Mouse (Mus musculus) embryo, embryonic 10 days (tissue): ENCODE data around the gene Cd34.

Experiments
- DNase-seq: peaks from one replicate; pipeline ENCODE4 v3.0.0-alpha.2; 2015; ENCODE audit warnings: low spot score

Gene Cd34

DNA sequence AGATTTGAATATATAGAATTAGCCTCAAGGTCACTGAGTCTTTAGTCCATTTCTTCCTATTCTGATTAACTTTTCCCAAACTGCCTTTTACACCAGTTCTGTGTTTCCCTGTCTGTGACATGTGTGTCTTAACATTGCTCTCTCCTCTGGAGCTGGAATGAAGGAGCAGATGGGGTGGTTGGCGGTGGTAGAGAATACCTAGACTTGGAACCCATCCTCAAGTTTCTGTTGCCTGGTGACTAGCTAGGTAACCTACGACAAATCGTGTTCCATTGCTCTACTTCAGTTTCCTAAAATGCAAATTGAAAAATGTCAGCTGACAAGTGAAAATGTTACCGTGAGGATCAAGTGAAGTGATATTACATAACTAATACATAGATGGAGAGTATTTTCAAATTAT, 33.4 kb downstream of the Cd34 start:
- no peak for DNase-seq

DNA sequence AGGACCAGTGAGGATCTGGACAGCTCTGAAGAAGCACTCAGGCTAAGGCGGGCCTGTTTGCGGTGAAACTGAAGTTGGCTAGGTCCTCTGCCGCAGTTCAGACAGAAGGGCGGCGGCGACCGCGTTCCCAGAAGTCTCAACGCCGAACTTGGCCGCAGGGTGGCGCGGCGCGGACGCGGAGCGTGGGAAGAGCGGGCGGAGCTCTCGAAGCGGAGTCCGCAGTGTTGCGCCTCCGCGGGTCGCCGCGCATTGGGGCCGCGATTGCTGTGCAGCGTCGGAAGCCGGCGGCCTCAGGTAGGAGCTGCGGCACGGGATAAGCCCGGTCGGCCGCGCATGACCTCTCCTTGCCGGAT, 37.5 kb downstream of the Cd34 start:
- peak; percentile 94 for DNase-seq

DNA sequence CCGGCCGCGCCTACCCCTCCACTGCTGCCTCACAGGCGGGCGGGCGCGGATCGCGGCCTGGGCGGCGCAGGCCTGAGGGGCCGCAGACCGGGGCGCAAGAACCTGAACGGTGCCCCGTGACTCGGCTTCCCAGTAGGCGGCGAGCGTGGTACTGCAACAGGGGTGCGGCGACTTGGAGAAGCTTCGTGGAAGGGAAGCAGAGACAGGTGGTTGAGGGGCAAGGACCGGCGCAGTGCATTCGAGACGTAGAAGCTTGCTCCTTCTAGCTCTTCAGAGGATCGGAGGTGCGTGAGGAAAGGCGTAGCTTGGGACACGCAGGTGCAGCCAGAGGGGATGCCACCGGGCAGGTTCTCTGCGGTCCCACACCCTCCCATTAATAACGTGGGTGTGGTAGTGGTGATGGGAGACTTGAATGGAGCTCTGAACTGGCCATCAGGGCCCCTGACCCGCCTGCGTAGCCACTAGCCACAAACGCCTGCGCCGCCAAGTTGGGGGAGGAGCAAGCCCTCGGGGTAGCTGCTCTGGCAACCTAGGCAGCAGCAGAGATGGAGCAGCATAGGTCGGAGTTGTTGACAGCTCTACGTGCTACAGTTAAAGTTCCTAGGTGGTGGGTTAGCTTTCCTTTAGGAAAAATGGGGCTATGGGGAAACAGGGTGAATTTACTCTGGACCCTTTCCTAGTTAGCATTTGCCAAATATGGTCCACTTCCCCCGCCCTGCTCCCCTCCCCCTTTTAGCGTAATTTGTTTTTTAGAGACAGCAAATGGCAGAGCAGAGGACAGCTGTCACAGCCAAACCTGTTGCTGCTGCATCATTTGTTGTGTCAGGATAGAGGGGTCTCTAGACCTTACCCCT, 38.1 kb downstream of the Cd34 start:
- peak; percentile 79 for DNase-seq

DNA sequence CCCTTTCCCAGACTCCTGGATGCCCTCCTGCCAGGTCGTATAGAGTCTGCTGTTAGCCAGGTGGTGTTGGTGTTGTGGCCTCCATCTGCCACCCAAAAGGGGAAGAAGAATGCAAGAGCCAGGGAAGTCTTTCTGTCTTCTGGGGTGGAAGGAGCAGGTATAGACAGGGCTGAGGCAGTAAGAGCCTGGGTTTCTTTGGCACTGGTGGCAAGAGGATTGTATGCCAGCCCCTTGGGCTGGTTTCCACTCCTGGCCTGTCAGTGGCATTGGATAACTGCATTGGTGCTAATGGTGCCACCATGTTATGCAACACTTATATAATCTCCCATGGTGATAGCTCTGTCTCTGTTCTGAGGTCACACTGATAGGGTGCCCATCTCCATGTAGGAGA, 38.7 kb downstream of the Cd34 start:
- no peak for DNase-seq

DNA sequence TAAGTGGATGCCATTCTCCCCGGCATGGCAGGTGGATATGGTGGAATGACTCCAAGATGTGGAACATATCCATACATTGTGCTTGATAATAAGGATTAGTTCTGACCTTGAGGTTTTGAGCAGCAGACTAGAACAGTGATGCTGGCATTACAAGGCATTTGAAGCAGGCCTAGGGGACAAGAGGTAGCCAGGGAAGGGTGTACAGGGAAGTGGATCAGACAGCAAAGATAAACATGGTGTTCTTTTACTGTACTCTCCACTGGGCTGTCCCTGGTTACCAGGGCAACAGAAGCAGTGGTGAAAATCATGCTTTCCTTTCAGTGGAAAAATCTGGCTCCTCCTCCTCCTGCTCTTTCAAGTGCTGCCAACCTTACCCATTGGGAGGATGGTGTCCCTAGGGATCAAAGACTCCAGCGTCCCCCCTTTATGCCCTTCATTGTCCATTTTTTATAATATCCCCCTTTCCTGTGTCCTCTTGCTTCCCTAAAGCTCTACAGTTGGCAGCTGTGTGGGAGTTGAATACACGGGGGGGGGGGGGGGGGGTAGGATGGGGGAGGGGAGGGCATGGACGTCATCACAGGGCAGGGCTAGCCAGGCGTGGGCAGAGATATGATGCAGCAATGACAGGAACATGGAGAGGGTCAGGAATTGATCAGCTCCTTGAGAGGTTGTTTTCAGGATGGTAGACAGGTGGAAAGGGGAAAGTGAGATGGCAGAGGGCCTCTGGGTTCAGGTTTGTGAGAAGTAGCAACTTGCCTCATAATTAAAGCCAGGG, 39.5 kb downstream of the Cd34 start:
- DNase-seq, result no peak

DNA sequence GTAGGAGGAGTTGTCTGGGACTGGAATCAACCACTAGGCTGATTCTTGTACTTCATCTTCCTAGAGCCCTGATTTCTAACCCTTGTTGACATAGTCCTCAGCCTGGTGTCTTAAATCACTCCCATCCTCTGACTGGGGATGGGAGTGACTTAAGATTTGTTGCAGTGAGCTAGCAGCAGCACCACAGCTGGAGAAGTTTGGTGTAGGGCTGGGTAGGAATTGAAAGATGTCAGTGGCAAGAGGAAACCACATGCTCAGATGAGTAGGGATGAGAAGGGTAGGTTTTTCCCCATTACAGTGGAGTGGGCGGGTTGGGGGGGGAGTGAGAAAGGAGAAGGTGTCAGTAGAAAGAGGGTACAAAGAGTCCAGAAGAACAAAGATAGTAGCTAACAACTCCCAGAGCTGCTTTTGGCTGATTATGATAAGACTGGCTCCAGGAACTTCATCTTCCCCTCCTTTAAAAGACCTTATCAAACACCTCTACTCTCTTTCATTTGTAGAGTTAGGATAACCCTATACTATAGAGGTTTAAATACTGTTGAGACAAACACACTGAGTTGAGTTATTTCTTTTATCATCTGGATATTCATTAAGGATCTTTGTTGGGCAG, 42.3 kb downstream of the Cd34 start:
- no peak for DNase-seq

DNA sequence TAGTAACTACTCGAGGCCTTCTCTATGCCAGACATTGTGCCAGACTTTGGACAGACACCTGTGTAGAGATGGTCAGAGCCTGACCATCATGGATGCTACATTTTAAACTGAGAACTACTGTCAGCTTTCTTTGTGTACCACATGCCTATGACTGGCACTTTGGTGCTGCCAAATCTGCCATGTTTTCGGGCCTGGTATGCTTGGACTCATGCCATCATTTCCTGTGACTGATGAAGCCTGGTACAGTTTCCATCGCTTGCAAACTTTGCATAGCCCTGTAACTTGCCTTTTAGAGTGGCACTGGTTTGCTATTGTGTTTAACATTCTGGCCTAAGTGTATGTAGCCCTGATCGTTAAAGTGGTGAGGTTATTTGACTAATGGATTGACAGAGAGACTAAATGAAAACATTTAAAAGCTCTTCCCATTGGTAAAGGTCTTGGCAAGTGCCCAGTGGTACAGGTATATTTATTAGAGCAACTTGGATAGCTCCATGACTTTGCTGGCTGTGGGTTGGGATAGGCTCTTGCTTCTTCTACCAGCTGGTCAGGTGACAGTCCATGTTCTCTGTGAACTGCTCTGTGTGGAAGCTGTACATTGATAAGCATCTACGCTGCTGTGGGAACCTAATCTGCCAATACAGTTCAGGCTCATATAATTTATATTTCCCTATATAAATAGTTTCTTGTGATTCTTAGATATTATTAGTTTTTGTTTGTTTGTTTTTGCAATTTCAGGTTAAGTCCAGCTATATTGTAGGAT, 44.5 kb downstream of the Cd34 start:
- DNase-seq, result no peak

DNA sequence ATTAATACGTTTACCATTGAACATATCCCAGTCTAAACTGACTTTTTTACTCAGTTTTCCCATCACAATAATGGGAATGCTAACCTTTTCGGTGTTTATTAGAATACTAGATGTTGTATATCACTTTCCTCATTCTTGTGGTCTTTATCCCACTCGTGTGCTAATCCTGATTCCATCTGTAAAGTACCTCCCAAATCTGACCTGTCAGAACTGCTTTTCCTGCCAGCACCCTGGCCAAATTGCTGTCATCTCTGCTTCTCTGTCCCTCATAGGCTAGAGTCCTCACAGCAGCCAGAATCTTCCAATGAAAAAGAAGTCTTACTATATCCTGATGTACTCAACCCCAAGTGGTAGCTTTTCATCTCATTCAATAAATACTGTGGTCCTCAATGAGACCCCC, 46.3 kb downstream of the Cd34 start:
- no peak for DNase-seq

DNA sequence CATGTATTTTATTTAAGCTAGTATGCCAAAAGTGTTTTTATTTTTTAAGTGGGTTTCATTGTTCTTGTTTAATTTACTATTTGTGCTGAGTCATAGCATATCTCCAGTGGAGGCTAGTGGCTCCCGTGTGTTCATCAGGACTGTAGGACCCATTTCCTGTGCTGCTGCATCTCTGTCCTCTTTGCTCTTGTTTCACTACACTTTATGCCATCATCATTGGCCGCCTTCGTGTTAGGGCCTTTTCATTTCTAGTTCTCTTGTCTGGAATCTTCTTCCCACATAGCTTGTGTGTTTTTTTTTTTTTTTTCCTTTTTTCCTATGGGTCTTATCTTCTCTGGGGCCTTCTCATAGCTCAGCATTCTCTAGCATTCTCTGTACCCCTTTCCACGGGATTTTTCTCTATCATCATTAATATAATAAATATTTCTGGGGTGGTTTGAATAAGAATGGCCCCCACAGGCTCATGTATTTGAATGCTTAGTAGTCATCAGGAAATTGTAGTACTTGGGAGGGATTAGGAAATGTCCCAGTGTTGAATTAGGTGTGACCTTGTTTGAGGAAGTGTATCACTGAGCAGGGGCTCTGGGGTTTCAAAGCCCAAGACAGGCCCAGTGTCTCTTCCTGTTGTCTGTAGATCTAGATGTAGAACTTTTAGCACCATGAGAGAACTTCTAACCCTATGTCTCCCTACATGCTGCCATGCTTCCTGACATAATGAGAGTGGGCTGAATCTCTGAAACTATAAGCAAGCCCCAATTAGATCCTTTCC, 47.0 kb downstream of the Cd34 start:
- no peak for DNase-seq

DNA sequence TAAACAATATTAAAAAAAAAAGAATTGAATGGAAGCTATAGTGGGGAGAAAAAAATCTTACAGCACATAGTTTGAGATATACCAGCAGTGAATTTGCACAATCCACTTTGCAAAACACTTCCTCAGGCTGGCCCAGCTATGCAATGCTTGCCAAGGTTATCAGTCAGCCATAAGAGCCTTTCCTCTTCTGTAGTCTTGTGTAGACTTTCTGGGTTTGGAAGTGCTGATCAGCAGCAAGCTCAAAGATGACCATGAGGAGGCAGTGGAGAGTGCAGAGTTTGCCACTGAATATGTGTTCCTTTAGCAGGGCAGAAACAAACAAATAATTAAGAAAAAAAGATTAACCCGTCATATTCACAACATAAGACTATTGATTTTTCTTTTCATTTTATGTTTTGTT, 50.4 kb downstream of the Cd34 start:
- DNase-seq, result no peak

DNA sequence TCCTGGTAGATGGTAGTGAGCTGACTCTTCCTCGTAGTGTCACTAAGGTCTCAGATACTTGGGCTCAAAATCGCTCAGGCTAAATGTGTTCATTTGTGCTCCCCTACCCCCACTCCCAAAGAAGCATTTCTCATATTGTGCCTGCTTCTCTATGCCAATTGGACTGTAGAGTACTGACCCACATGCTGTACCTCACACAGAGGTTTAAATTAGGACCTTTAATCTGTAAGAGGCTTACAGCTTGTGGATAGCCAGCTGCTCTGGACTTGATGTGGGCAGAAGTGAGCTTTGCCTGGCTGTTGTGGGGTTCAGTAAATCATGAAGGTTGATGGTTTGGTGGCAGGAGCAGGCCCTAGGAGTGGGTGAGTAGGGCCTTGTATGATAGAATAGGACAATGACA, 52.4 kb downstream of the Cd34 start:
- no peak for DNase-seq

DNA sequence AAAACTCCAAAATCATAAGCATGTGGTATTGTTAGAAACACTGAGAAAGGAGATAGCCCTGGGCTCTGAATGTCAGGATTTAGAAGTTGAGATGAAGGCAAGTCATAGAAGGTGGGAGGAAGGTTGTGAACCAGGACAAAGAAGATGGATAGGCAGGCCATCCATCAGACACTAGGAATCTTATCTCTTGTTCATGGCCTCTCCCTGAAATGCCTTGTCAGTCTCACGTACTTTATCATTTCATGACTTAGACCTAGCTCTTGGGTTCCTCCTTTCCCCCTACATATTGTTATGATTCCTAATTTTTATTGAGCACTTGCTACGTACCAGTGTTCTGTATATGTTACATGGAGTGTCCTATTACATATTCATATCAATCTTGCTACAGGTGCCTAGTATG, 53.0 kb downstream of the Cd34 start:
- no peak for DNase-seq

DNA sequence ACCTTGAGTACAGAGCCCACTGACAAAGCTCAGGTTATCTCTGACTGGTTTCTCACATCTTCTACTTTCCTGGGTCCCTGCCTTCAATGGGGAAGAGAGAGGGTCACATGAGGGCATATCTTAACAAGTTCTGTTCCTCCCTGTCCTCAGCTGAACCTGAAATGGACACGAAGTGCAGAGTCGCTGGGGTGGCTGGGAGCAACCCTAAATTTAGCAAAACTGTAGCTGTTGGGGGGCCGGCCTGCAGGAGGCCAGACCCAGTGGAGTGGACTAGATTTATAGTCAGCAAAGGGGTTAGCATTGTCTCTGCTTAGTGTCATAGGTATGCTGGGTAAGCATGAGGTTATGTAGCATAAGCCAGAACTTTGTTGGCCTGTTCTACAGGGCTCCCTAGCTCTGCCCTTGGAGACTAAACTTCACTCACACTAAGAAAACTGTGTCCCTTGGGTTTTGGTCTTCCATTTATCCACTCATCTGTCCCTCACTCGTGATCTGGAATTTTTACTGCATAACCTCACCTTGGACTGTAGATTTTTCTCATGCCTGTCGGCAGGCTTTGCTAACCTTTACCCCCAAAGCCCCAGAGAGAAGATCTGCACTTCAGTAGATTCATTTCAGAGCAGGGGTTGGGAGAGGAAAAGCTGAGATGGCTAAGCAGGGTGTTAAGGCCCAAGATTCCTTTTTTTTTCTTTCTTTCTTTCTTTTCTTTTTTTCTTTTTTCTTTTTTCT, 54.1 kb downstream of the Cd34 start:
- DNase-seq, result no peak

DNA sequence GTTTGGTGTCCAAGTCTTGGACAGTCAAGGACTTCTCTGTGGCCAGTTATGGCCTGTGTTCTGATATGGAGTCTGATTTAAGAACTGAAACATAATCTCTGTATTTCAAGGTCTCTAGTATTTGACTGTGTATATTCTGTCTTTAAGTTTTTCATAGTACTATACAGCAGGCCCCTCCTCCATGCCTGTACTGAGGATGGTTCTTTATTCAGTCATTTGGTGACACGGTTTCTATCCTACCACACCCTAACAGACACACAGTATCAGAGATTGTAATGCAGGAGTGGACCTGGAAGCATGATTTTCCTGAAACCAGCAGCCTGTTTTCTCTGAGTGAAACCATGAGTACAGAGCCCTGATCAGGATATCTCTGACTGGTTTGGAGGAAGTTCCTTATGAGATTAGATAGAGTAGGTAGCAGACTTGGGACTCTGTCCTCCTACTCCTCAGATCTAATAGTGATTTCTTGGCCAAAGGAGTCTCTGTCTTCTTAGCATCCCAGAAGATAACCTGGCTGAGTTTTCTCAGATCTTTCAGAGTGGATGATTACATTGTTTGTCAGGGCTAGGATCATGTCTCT, 54.9 kb downstream of the Cd34 start:
- DNase-seq, result no peak

DNA sequence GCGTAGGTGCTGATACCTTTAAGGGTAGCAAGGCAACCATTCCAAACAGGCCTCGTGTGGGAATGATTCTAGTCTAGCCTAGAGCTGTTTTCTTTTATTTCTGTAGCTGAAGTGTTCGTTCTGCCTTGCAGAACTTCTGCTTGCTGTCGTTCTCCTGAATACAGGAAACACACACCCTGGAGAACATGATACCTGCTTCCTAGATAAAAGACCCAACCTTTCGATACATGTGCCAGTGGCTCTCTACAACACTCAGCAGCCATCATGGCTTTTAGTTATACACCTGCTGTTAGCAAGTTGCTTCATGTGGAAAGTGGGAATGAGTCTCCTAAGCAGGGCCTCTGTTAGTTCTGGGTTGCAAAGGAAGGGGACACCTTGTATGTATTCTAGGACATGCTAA, 55.6 kb downstream of the Cd34 start:
- no peak for DNase-seq

DNA sequence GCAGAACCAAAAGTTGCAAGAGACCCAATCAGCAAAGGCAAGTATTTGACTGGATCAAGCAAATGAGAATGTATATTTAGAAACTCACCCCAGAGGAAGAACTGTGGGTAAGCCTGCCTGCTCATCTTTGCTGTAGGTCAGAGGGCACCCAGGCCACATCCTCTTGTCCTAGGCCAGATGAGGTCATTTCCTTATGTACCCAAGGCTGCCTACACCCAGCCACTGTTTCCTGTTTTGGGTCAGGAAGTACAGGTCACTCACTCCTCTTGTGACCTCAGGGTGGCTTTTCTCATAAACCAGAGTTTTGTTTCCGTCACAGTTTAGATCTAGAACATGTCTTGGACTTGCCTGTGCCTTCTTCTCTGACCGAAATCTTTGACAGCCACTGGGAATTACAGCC, 56.6 kb downstream of the Cd34 start:
- DNase-seq, result no peak

DNA sequence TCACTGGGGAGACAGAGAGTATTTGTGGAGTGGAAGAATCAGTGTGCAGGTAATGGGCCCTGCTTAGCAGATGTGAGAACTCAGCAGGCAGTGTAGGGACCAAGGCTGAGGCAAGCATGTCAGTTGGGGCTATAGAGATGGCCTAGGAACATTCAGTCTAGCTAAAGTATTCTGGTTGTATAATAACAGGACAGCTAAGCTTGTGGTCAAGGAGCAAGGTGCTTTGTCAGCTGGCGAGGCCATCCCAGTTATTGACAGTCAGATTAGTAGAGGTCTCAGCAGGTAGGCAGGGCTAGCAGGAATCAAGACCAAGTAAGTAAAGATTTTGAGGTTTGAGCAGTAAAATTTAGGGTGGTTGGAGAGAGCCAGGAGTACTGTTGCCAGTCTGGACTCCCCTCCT, 59.8 kb downstream of the Cd34 start:
- DNase-seq, result no peak

DNA sequence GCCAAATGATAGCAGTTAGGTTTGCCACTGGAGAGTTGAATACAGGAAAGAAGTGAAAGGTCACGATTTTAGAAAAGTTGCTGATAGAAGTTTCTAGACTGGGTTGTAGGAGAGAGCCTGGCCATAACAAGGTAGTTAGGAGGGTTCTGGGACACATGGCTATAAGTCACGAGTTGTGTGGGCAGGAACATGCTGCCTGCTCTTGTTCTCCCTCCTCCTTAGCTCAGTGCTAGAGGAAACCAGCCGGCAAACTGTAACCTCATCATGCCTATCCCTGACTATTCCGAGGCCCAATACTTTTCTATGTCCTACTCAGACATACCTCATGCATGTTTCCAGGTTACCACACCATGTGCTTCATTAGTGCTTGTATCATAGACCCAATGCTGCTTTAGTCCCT, 64.7 kb downstream of the Cd34 start:
- DNase-seq, result no peak

DNA sequence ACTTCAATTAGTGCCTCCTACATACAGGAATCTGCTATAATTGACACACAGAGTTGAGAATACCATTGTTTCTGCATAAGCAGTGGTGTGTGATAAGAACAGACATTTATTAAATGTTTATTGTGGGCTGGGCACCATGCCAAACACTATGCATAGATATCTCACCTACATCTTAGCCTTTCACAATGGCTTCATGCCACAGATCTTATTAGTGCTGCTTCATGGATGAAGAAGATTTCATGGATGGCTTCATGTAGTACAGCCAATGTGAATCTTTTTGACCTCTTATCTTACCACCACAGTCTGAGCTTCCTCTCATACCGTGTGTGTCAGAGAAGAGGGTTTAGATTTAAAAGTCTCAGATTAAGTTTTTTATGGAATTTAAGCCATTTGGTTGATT, 65.6 kb downstream of the Cd34 start:
- no peak for DNase-seq

DNA sequence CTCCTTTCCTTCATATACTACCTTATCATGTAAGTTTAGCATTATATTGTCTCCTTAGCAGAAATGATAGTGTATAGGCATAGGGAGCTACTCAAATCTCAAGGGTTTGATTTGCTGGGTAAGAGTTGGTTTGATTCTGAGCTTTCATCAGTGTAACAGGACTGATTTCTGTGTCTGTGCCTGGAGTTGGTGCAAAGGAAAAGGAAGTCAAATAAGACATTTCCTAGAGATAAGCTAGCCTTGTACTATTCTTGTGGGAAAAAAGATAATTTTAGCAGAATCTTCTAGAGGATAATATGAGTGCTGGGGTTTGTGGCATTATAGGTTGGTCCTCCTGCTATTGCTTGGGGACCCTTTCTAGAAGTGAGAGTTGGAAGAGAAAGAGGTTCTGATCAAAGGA, 67.6 kb downstream of the Cd34 start:
- no peak for DNase-seq
